Mouse (Mus musculus) bone marrow macrophage, adult 2 months (primary cell): ENCODE results near the gene Hhipl1.

Source experiments
- CTCF ChIP-seq: IDR thresholded peaks from 2 replicates; pipeline ENCODE4 v1.5.1; 2012; ENCODE audit warnings: low read depth, mild to moderate bottlenecking, low read length, moderate library complexity
- POLR2A ChIP-seq: IDR thresholded peaks from 2 replicates; pipeline ENCODE4 v1.6.1; 2012; ENCODE audit warnings: mild to moderate bottlenecking, low read depth, low read length, borderline replicate concordance

- TF ChIP-seq POLR2A = no peak
- TF ChIP-seq CTCF = no peak
Measured at GRCm38 (mm10) chr12:108315818-108316217, 9.7 kb downstream of the Hhipl1 start.
